Mouse (Mus musculus): ENCODE measurements around the gene Gm11634. TPM values are rescaled to one million over a fixed set of nuclear protein-coding genes. Genes with fewer than 3 reads are reported as not detected.

Gene Gm11634
- polyA plus RNA-seq, 3 experiments from 2014 or later: 0.49 to 0.62 TPM; not detected in 1

DNA sequence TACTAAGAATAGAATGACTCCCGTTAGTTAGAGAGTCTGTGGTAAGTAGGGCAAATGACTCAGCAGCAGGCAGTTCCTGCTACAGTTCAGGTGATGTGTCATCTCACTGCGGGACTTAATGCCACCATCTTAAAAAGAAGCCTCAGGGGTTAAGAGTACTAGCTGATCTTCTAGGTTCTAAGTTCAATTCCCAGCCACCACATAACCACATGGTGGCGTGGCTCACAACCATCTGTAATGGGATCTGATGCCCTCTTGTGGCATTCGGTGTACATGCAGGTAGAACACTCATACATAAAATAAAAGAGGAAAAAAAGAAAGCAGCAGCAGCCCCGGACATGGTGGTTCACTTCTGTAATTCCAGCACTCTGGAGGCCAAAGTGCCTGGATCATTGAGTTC is 36.7 kb downstream of the Gm11634 start:
- ATAC-seq: peak; percentile 71

DNA sequence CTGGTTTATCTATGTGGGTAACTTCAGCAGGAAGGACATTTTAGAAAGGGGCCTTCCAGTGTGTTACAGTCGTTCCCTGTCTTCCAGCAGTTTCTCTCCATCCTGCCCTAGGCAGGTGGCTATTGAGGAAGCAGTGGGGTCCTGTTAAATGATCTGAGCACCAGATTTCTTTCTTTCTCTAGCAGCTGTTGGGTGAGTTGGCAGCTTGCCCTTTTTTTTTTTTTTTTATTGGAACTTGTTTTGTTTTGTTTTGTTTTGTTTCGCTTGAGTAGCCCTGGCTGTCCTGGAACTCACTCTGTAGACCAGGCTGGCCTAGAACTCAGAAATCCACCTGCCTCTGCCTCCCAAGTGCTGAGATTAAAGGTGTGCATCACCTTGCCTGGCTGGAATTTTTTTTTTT is 42.1 kb downstream of the Gm11634 start:
- ATAC-seq: no peak

DNA sequence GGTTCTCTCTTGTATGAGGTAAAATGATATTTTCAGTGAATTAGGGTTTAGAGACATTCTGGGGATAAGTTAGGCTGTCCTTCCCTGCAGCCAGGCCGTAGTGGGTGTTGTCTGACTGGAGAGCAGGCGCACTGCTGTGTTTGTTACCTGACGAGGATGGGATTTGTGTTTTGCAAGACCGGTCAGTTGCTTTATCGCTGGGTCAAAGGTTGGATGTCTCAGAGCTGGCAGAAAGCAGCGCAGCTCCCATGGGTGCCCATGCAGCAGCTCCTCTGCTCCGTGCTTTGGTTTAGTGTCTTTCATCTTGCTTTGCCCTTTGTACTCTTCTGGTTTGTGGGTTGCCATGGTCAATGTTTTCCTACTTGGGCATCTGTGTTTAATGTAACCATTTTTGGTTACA is 42.5 kb downstream of the Gm11634 start:
- no peak for ATAC-seq

- no peak for ATAC-seq
Measured at GRCm38 (mm10) chr11:101553354-101553930, 45.6 kb downstream of the Gm11634 start.

DNA sequence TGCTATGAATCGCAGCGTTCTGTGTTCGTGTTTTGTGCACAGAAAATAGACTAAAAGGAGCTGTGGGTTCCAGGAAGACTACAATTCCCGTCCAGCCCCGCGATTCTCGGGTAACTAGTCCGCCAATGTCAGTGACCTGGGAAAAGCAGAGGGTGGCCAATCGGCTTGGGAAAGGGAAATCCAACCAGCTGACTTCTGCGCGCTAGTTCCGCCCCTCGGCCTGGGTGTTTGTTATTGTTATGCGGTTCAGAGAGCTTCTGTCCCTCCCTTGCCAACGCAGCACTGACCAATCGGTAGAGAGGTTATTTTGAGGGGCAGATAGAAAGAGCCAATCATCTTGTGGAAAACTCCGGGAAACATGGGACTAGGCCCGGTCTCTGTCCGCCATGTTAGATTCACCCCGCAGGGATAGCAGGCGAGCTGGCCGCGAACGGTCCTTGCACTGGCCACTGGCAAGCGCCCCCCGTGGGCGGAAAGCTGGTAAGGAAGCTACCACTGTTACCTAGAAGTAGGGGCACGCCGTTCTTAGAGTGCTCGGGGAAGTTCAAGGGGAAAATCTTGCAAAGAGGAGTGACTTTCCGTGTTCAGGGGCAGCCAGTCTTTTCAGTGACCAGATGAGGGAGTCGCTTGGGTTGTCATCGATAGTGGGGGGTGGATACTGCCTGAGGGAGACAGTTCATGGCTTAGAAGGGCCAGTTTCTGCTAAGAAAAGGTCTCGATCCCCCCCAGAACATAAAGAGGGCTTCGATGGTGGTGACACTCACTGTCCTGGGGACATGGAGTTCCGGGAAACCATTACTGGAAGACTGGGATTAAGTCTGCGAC is 46.4 kb downstream of the Gm11634 start:
- ATAC-seq: peak; percentile 90

DNA sequence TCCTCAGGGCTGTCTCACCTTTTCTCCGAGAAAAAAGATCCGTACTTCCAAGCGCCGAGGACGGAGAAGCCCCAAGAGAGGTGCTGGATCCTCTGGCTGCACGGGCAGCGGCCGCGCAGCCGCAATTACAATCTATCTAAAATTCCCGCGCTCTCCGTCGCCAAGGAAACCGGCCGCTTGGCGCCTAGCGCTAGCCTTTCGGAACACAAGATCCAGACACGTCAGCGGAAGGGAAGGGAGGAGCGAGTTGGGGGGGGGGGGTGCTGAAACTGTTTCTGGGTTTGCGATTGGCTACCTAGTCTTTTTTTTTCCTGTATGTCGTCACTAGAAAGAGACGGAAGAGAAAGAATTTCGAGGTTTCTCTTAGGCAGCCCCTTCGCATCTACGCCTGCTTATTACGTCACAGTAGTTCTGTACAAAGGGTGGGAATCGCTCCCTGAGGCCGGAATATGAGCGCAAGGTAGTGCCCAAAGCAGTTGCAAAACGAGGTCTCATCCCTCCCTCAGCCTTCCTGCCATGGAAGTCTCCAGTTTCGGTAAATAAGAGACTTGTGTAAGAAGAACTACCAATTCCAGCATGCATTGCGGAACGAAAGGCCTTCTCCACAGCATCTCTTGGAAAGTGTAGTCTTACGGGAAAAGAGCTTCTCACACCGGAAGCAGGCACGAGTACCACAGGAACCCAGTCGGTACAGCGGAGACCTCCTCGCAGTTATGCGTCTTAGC is 47.1 kb downstream of the Gm11634 start, which contains the start of the genes Brca1 and Nbr1:
TSS of gene Brca1 (minus strand) at position 205 of the 725 bp plus-strand sequence.
TSS of gene Nbr1 (plus strand) at position 399 of the 725 bp plus-strand sequence.
- peak; percentile 60 for ATAC-seq

- ATAC-seq: no peak
Measured at GRCm38 (mm10) chr11:101548526-101548925, 50.5 kb downstream of the Gm11634 start.

GRCm38 (mm10) chr11:101544132-101544531 is 54.9 kb downstream of the Gm11634 start:
- no peak for ATAC-seq

Other genes starting within 250 kb of the Gm11634 start
- not detected for gene G6pc, start 231.7 kb downstream of the Gm11634 start, polyA plus RNA-seq (2017; shearing (Covaris generic))
- 10 to 100 TPM; 34.2 to 43.2 (median 40.5) TPM for gene Aarsd1, start 181.6 kb downstream of the Gm11634 start, polyA plus RNA-seq (2017; shearing (Covaris generic))
- 1 to 10 TPM in 1 of 3 experiments, under 1 TPM in 2; 0.46 to 1.3 (median 0.57) TPM for gene Gm27029, start 174.5 kb downstream of the Gm11634 start, polyA plus RNA-seq (2017; shearing (Covaris generic))
- 1 to 10 TPM; 6.7 to 7.2 (median 6.9) TPM for gene Rundc1, start 174.2 kb downstream of the Gm11634 start, polyA plus RNA-seq (2017; shearing (Covaris generic))
- gene Ptges3l, start 173.9 kb downstream of the Gm11634 start, polyA plus RNA-seq (2017; shearing (Covaris generic)): 1 to 10 TPM; 1.6 to 2.2 (median 2.1) TPM
- 100 to 1,000 TPM; 523 to 733 (median 603) TPM for gene Rpl27, start 157.0 kb downstream of the Gm11634 start, polyA plus RNA-seq (2017; shearing (Covaris generic))
- gene Ifi35, start 150.8 kb downstream of the Gm11634 start, polyA plus RNA-seq (2017; shearing (Covaris generic)): 100 to 1,000 TPM; 143 to 171 (median 153) TPM
- not detected for gene Rnd2, start 134.3 kb downstream of the Gm11634 start, polyA plus RNA-seq (2017; shearing (Covaris generic))
- gene Vat1, start 133.0 kb downstream of the Gm11634 start, polyA plus RNA-seq (2017; shearing (Covaris generic)): 1 to 10 TPM; 1.7 to 2.5 (median 1.9) TPM
- 10 to 100 TPM in 1 of 3 experiments, 1 to 10 TPM in 2; 2.8 to 13.3 (median 3.8) TPM for gene Brca1, start 47.3 kb downstream of the Gm11634 start, polyA plus RNA-seq (2017; shearing (Covaris generic))
- gene Nbr1, start 47.1 kb downstream of the Gm11634 start, polyA plus RNA-seq (2017; shearing (Covaris generic)): 10 to 100 TPM; 53.2 to 76.6 (median 56.5) TPM
- gene Tmem106a, start 17.0 kb downstream of the Gm11634 start, polyA plus RNA-seq (2017; shearing (Covaris generic)): 10 to 100 TPM; 15.6 to 19.0 (median 16.8) TPM
- 10 to 100 TPM; 74.3 to 80.3 (median 78.1) TPM for gene Rdm1, start 27.9 kb upstream of the Gm11634 start, polyA plus RNA-seq (2017; shearing (Covaris generic))
- 1 to 10 TPM in 1 of 3 experiments, under 1 TPM in 1, not detected in 1; 0.40 to 1.6 TPM for gene Arl4d, start 66.3 kb upstream of the Gm11634 start, polyA plus RNA-seq (2017; shearing (Covaris generic))
- gene Dhx8, start 133.7 kb upstream of the Gm11634 start, polyA plus RNA-seq (2017; shearing (Covaris generic)): 10 to 100 TPM; 29.2 to 33.5 (median 29.4) TPM
- under 1 TPM in 1 of 3 experiments, not detected in 2; 0.43 TPM for gene Etv4, start 186.1 kb upstream of the Gm11634 start, polyA plus RNA-seq (2017; shearing (Covaris generic))